17 mouse cellular contexts compared by ENCODE assay signal in the genomic region with DNA sequence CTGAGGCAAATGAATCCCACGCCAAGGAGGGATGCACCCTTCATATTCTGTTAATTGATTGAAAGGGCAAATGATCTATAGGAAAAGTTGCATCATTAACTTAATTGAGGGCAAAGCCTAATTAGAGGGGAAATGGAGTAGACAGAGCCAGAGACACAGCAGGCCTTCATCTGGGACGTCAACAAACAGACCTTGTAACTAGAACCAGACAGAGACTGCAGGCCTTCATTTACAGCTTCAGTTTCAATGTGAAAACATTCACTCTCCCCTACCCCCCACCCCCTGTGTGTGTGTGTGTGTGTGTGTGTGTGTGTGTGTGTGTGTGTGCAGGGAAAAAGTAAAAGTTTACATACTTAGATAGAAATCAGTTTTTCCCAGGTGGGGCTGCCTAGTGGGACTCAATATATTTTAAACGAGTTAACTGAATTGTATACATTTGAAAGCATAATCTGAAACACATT.
DNase-seq lines count a peak whose midpoint lies in the region; ATAC-seq and TF ChIP-seq lines count a peak whose summit lies in the region.
"Had no signal": no experiment of that assay in that cellular context is flagged by ENCODE, and none has a peak within 500 bp of the region (broad histone marks: within the 10 kb centered on the region; RNA-seq: fewer than 3 reads in every experiment).

No protein-coding gene starts in this region.

- H3K9me3 ChIP-seq in forebrain, embryonic 13.5 days (replicated peaks), result no peaks in the 10 kb centered on the region
- H3K9me3 ChIP-seq in forebrain, embryonic 10.5 days, result no peaks in the 10 kb centered on the region
- H3K9me3 ChIP-seq in neural tube, embryonic 15.5 days (replicated peaks), result no peaks in the 10 kb centered on the region
- H3K9me3 ChIP-seq in stomach, postnatal 0 days (ENCODE audit: control insufficient read depth, low read length), result no peaks in the 10 kb centered on the region
- H3K9me3 ChIP-seq: megakaryocyte, embryonic 14.5 days; stomach, embryonic 15.5 days had no signal

- DNase-seq in forebrain, embryonic 10.5 days (ENCODE audit: extremely low spot score, low spot score), result no peak
- peak; percentile 18 for DNase-seq in neural tube, embryonic 10.5 days (ENCODE audit: extremely low spot score, low spot score)
- peak; percentile 57 for DNase-seq in forelimb bud, embryonic 11.5 days (ENCODE audit: low read depth, low spot score)
- no peak for DNase-seq in thymus, postnatal 36 days
- no peak for DNase-seq in stomach, postnatal 0 days (ENCODE audit: low spot score)
- no peak for DNase-seq in cerebellum, adult 11-12 months
- DNase-seq: cerebellum, postnatal 14 days; heart, adult 11 months; kidney, postnatal 4 days; spleen, adult 18-20 months; thymus, postnatal 14 days had no signal

- H3K4me3 ChIP-seq in forebrain, embryonic 13.5 days, result no peak overlapping the region
- H3K4me3 ChIP-seq in forebrain, embryonic 10.5 days, result no peak overlapping the region
- no peak overlapping the region for H3K4me3 ChIP-seq in neural tube, embryonic 15.5 days (replicated peaks)
- H3K4me3 ChIP-seq in stomach, postnatal 0 days (ENCODE audit: low read depth, low read length), result no peak overlapping the region
- H3K4me3 ChIP-seq: megakaryocyte, embryonic 14.5 days; stomach, embryonic 15.5 days had no signal

- ATAC-seq in forebrain, embryonic 13.5 days, result peak; percentile 65; the same call in 1 of the 2 replicates
- ATAC-seq in neural tube, embryonic 15.5 days (ENCODE audit: low FRiP score), result no peak
- ATAC-seq in stomach, postnatal 0 days (ENCODE audit: low FRiP score, low TSS enrichment), result no peak
- ATAC-seq: intestine, postnatal 0 days; Patski had no signal

- no peaks in the 10 kb centered on the region for H3K36me3 ChIP-seq in forebrain, embryonic 13.5 days (ENCODE audit: poor library complexity, severe bottlenecking)
- H3K36me3 ChIP-seq in forebrain, embryonic 10.5 days (replicated peaks), result no peaks in the 10 kb centered on the region
- no peaks in the 10 kb centered on the region for H3K36me3 ChIP-seq in neural tube, embryonic 15.5 days
- no peaks in the 10 kb centered on the region for H3K36me3 ChIP-seq in stomach, postnatal 0 days (ENCODE audit: control insufficient read depth, insufficient read depth, low read length)
- H3K36me3 ChIP-seq: stomach, embryonic 15.5 days had no signal

- no peaks in the 10 kb centered on the region for H3K27me3 ChIP-seq in forebrain, embryonic 13.5 days
- H3K27me3 ChIP-seq in forebrain, embryonic 10.5 days (ENCODE audit: poor library complexity, severe bottlenecking), result peaks cover 12% of the 10 kb centered on the region; the same call in 1 of the 2 replicates
- H3K27me3 ChIP-seq in neural tube, embryonic 15.5 days (replicated peaks), result no peaks in the 10 kb centered on the region
- H3K27me3 ChIP-seq in stomach, postnatal 0 days (ENCODE audit: control insufficient read depth, insufficient read depth, low read length), result no peaks in the 10 kb centered on the region
- H3K27me3 ChIP-seq: megakaryocyte, embryonic 14.5 days; Patski; stomach, embryonic 15.5 days had no signal

- no peak overlapping the region for H3K27ac ChIP-seq in forebrain, embryonic 13.5 days
- H3K27ac ChIP-seq in forebrain, embryonic 10.5 days, result no peak overlapping the region
- no peak overlapping the region for H3K27ac ChIP-seq in neural tube, embryonic 15.5 days (replicated peaks)
- no peak overlapping the region for H3K27ac ChIP-seq in stomach, postnatal 0 days (replicated peaks)
- H3K27ac ChIP-seq: stomach, embryonic 15.5 days had no signal

- TF ChIP-seq EP300 in stomach, postnatal 0 days (optimal IDR thresholded peaks at IDR 0.05), result no peak

- TF ChIP-seq CTCF in stomach, postnatal 0 days (IDR thresholded peaks at IDR 0.05; ENCODE audit: low read depth), result no peak

- WGBS in forebrain, embryonic 13.5 days, result 28% methylated on average over 3 of the region's 3 CpGs
- WGBS in forebrain, embryonic 10.5 days, result 37% methylated on average over 3 of the region's 3 CpGs
- 40% methylated on average over 3 of the region's 3 CpGs for WGBS in neural tube, embryonic 15.5 days
- WGBS in stomach, postnatal 0 days, result 45% methylated on average over 3 of the region's 3 CpGs

- no peak overlapping the region for H3K9ac ChIP-seq in forebrain, embryonic 13.5 days
- H3K9ac ChIP-seq in neural tube, embryonic 15.5 days (replicated peaks), result no peak overlapping the region
- no peak overlapping the region for H3K9ac ChIP-seq in stomach, postnatal 0 days (ENCODE audit: low read length)
- H3K9ac ChIP-seq: stomach, embryonic 15.5 days had no signal

- peaks cover 10% of the 10 kb centered on the region for H3K4me1 ChIP-seq in forebrain, embryonic 13.5 days
- peaks cover 28% of the 10 kb centered on the region for H3K4me1 ChIP-seq in forebrain, embryonic 10.5 days
- H3K4me1 ChIP-seq in neural tube, embryonic 15.5 days, result peaks cover 6% of the 10 kb centered on the region
- no peaks in the 10 kb centered on the region for H3K4me1 ChIP-seq in stomach, postnatal 0 days (replicated peaks; ENCODE audit: control insufficient read depth, insufficient read depth)
- H3K4me1 ChIP-seq: stomach, embryonic 15.5 days had no signal

- H3K4me2 ChIP-seq in forebrain, embryonic 13.5 days, result no peak overlapping the region
- no peak overlapping the region for H3K4me2 ChIP-seq in neural tube, embryonic 15.5 days
- H3K4me2 ChIP-seq in stomach, postnatal 0 days (replicated peaks; ENCODE audit: low read depth), result no peak overlapping the region
- H3K4me2 ChIP-seq: stomach, embryonic 15.5 days had no signal

Comparison
In these comparisons a context has a peak if more than half of its experiments do, and no peak if none do; other contexts are left out.
1. DNase-seq: peak in neural tube, embryonic 10.5 days (single experiment) and forelimb bud, embryonic 11.5 days (single experiment); none in forebrain, embryonic 10.5 days (single experiment), thymus, postnatal 36 days (0 of 2), stomach, postnatal 0 days (single experiment) and cerebellum, adult 11-12 months (single experiment).